Mouse (Mus musculus): ENCODE measurements around the gene Araf.
"Not testable (repeated sequence)": the region's sequence is repeated elsewhere in the genome, so short reads cannot be mapped to it uniquely, and the experiment has no call there.

The Araf gene

DNA sequence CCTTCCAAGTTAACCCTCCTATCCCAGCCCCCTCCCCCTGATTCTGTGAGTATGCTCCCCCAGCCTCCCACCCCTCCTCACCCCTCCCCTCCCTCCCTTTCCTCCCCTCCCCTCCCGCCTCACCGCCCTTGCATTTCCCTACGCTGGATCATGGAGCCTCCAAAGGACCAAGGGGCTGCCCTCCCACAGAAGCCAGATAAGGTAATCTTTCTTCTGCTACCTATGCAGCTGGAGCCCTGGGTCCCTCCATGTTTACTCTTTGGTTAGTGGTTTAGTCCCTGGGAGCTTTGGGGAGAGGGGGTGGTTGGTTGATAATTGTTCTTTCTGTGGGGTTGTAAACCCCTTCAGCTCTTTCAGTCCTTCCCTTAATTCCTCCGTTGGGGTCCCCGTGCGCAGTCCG lies at the start of gene Araf:
TSS of gene Araf (plus strand) at position 134 of the 400 bp plus-strand sequence.
- DNase-seq (ENCODE audit: low spot score), result no peak

GRCm38 (mm10) chrX:20748829-20749228 lies 48.8 kb upstream of the Araf start:
- no peak for DNase-seq (ENCODE audit: low spot score)

GRCm38 (mm10) chrX:20761201-20761600 lies 36.4 kb upstream of the Araf start:
- DNase-seq (ENCODE audit: low spot score), result no peak

GRCm38 (mm10) chrX:20770697-20771381 lies 26.8 kb upstream of the Araf start:
- peak; percentile 65 for DNase-seq (ENCODE audit: low spot score)

DNA sequence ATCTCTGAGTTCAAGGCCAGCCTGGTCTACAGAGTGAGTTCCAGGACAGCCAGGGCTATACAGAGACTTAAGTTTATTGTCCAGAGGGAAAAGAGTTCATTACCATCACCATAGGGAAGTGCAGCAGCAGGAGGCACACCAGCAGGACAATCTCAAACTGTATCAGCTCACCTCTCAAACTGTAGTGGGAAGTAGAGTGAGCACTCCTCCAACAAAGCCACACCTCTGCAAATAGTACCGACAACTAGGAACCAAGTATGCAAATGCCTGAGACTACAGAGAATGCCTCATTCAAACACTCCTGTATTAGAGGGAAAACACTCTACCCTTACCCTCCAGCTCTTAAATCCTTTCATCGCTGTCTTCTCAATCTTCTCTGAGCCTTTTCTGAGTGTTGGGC lies 25.9 kb upstream of the Araf start:
- DNase-seq (ENCODE audit: low spot score), result no peak

DNA sequence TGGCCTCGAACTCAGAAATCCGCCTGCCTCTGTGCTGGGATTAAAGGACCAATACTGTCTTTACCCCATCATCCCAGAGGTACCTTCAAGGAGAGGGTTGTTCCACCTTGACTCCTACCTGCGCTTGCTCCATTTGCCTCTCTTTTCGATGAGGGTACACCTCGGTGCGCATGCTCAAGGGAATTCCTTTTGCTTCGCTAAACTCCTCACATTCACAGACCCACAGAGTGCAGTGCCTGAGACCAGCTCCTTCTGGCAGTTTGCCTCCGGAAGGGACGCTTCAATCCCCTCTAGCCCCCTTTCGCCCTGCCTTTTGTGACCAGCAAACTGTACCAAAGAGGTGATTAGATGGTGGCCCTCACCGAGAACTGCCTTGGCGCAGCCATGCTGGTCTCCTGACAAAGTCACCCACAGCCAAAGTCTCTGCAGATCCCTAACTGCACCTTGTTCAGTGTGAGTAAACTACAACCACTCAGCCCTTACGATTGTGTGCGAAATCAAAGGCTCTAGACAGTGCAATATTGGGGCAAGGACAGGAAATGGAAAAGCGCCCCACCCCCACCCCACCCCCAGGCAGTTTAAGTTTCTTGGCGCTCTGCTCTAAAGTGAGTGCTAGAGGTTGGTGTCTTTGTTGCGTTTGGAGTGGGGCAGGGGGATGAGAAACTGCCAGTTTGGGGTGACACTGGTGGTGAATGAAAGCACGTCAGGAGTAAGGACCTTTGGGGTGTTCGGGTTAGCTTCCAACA lies 22.2 kb upstream of the Araf start:
- DNase-seq (ENCODE audit: low spot score), result no peak

DNA sequence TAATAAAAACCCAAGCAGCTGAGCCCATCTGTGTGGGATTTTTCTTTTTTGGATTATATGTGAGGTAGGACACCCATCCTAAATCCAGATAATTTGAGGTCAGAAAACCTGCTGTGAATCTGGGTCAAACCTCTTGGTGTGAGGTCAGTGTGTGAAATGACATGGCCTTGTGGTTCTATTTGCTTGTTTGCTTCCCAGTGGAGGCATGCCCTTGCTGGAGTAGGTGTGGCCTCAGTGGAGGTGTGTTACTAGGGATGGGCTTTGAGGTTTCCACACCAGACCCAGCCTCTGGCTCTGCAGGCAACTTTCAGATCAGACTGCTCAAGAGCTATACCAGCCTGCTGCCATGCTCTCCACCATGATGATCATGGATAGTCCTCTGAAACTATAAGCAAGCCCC lies 20.0 kb upstream of the Araf start:
- DNase-seq (ENCODE audit: low spot score), result no peak

DNA sequence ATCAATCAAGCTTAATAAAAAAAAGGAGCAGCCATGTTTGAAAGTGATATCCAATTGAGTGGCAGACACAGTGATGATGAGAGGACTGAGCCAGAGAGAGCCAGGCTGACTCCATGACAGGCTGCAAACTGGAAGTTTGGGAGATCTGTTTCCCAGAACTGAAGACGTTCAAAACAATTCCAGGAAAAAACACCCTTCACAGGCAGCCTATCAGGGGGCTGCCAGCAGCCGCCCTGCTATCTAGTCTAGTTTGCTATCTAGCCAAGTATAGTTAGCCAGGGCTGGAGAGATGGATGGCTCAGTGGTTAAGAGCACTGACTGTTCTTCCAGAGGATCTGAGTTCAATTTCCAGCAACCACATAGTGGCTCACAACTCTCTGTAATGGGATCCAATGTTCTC lies 10.3 kb upstream of the Araf start:
- no peak for DNase-seq (ENCODE audit: low spot score)

DNA sequence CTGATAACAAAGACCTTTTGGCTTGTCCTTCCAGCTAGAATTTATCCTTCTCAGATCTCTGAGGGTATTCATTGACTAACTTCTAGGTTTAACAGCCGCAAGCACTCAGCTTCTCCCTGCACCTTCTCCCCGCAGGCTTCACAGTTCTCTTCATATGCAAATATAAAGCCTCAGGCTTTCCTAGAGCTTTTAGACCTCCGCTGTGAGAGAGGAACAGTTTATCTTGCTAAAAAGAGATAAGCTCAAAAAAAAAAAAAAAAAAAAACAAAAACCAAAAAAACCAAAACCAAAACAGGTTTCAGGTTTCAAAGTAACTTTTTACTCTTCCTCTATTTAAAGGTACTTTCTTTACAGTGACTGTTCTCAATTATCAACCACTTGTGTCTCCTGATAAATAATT lies 5.2 kb upstream of the Araf start:
- DNase-seq (ENCODE audit: low spot score), result no peak

- no peak for DNase-seq (ENCODE audit: low spot score)
Measured at GRCm38 (mm10) chrX:20793230-20793629, 4.4 kb upstream of the Araf start.

GRCm38 (mm10) chrX:20794229-20794628 lies 3.4 kb upstream of the Araf start:
- no peak for DNase-seq (ENCODE audit: low spot score)

GRCm38 (mm10) chrX:20798141-20798796 lies 655 bp downstream of the Araf start:
- peak; percentile 78 for DNase-seq (ENCODE audit: low spot score)

GRCm38 (mm10) chrX:20798797-20799147 lies 1.2 kb downstream of the Araf start:
- no peak for DNase-seq (ENCODE audit: low spot score)

- DNase-seq (ENCODE audit: low spot score), result no peak
Measured at GRCm38 (mm10) chrX:20801456-20801855, 3.8 kb downstream of the Araf start.

GRCm38 (mm10) chrX:20804301-20804700 lies 6.7 kb downstream of the Araf start:
- not testable (repeated sequence) for DNase-seq (ENCODE audit: low spot score)

DNA sequence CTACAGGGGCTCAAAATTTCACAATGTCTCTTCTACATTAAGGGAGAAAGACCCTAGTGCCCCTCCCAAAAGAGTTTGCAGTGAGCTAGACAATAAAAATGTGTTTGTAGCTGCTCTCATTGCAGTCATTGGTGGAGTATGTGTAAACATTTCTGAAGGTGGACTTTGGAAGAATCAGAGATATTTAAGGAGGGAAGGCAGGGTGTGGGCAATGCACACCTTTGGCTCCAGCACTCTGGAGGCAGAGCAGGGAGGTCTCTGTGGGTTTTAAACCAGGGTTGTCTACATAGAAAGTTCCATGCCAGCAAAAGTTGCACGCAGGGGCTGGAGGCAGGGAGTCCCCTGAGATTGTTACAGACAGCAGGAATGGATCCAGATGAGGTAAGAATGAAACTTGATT lies 8.7 kb downstream of the Araf start:
- no peak for DNase-seq (ENCODE audit: low spot score)

- no peak for DNase-seq (ENCODE audit: low spot score)
Measured at GRCm38 (mm10) chrX:20816974-20817373, 19.4 kb downstream of the Araf start.

- no peak for DNase-seq (ENCODE audit: low spot score)
Measured at GRCm38 (mm10) chrX:20819204-20819628, 21.6 kb downstream of the Araf start.

- DNase-seq (ENCODE audit: low spot score), result no peak
Measured at GRCm38 (mm10) chrX:20819708-20820426, 22.3 kb downstream of the Araf start.

GRCm38 (mm10) chrX:20828934-20829333 lies 31.3 kb downstream of the Araf start:
- DNase-seq (ENCODE audit: low spot score), result peak; percentile 70

GRCm38 (mm10) chrX:20847232-20847631 lies 49.6 kb downstream of the Araf start:
- DNase-seq (ENCODE audit: low spot score), result no peak

- DNase-seq (ENCODE audit: low spot score), result no peak
Measured at GRCm38 (mm10) chrX:20847816-20848215, 50.2 kb downstream of the Araf start.

Measured in left cerebral cortex, adult 11 months (tissue).